Mouse (Mus musculus): ENCODE measurements around the gene Zfp60. TPM values are rescaled to one million over a fixed set of nuclear protein-coding genes. Genes with fewer than 3 reads are reported as not detected.

Gene Zfp60
- polyA plus RNA-seq, 1 experiment from 2014 or later: 38.9 TPM

- no peaks in the 10 kb centered on the region for H3K4me1 ChIP-seq
- 0 out of 2 replicates have a peak overlapping the region, but pooled peaks have one; percentile 2 for H3K4me3 ChIP-seq
- peak overlapping the region; percentile 35 for H3K4me2 ChIP-seq
- ATAC-seq (ENCODE audit: borderline replicate concordance, extremely low read depth, low FRiP score, low TSS enrichment): peak; percentile 74; the same call in 1 of the 2 replicates
- H3K27me3 ChIP-seq: no peaks in the 10 kb centered on the region
- H3K9me3 ChIP-seq: no peaks in the 10 kb centered on the region
- H3K36me3 ChIP-seq: no peaks in the 10 kb centered on the region
- H3K27ac ChIP-seq: peak overlapping the region; percentile 53
- H3K9ac ChIP-seq: no peak overlapping the region
- WGBS: 27% methylated on average over 7 of the region's 8 CpGs
These were observed 67.0 kb downstream of the Zfp60 start for GRCm38 (mm10) chr7:27797906-27798811.

- Histone ChIP-seq H3K4me1 (peaks cover 11% of the 10 kb centered on the region; the same call in 1 of the 2 replicates), H3K27me3 (no peaks in the 10 kb centered on the region), H3K4me3 (no peak overlapping the region), H3K36me3 (no peaks in the 10 kb centered on the region), H3K27ac (no peak overlapping the region), H3K9me3 (no peaks in the 10 kb centered on the region), H3K4me2 (no peak overlapping the region), H3K9ac (no peak overlapping the region)
- 50% methylated on average over 2 of the region's 2 CpGs for WGBS
- no peak for ATAC-seq (ENCODE audit: borderline replicate concordance, extremely low read depth, low FRiP score, low TSS enrichment)
These were observed 69.9 kb downstream of the Zfp60 start for GRCm38 (mm10) chr7:27801137-27801536.

- WGBS: 64% methylated on average over 5 of the region's 5 CpGs
These were observed 71.8 kb downstream of the Zfp60 start for GRCm38 (mm10) chr7:27802986-27803385.

More at GRCm38 (mm10) chr7:27802986-27803385, 71.8 kb downstream of the Zfp60 start:
- H3K9ac ChIP-seq: no peak overlapping the region
- H3K9me3 ChIP-seq: no peaks in the 10 kb centered on the region
- no peak overlapping the region for H3K27ac ChIP-seq
- H3K4me1 ChIP-seq: peaks cover 11% of the 10 kb centered on the region; the same call in 1 of the 2 replicates
- no peak overlapping the region for H3K4me3 ChIP-seq
- no peak for ATAC-seq (ENCODE audit: borderline replicate concordance, extremely low read depth, low FRiP score, low TSS enrichment)
- H3K4me2 ChIP-seq: no peak overlapping the region
- no peaks in the 10 kb centered on the region for H3K27me3 ChIP-seq
- H3K36me3 ChIP-seq: no peaks in the 10 kb centered on the region

Other genes with a start within 250 kb of the Zfp60 start
- gene Sertad1, start 244.5 kb upstream of the Zfp60 start, polyA plus RNA-seq (2015; fragmentation: Nextera tagmentation; extraction: Ambion mirVana): 48.5 and 49.6 TPM in 2 replicates
- gene Prx, start 232.1 kb upstream of the Zfp60 start, polyA plus RNA-seq (2015; fragmentation: Nextera tagmentation; extraction: Ambion mirVana): 7.2 and 8.7 TPM in 2 replicates
- gene Hipk4, start 208.1 kb upstream of the Zfp60 start, polyA plus RNA-seq (2015; fragmentation: Nextera tagmentation; extraction: Ambion mirVana): 0.87 and 0.92 TPM in 2 replicates
- gene Pld3, start 178.2 kb upstream of the Zfp60 start, polyA plus RNA-seq (2015; fragmentation: Nextera tagmentation; extraction: Ambion mirVana): 74.8 and 78.3 TPM in 2 replicates
- 24.0 and 24.8 TPM in 2 replicates for gene 2310022A10Rik, start 178.2 kb upstream of the Zfp60 start, polyA plus RNA-seq (2015; fragmentation: Nextera tagmentation; extraction: Ambion mirVana)
- 89.6 and 98.5 TPM in 2 replicates for gene Akt2, start 139.8 kb upstream of the Zfp60 start, polyA plus RNA-seq (2015; fragmentation: Nextera tagmentation; extraction: Ambion mirVana)
- 0.09 and 0.60 TPM in 2 replicates for gene Ttc9b, start 77.5 kb upstream of the Zfp60 start, polyA plus RNA-seq (2015; fragmentation: Nextera tagmentation; extraction: Ambion mirVana)
- 6.9 and 7.6 TPM in 2 replicates for gene Map3k10, start 56.8 kb upstream of the Zfp60 start, polyA plus RNA-seq (2015; fragmentation: Nextera tagmentation; extraction: Ambion mirVana)
- 4.0 and 4.3 TPM in 2 replicates for gene Zfp607b, start 42.0 kb upstream of the Zfp60 start, polyA plus RNA-seq (2015; fragmentation: Nextera tagmentation; extraction: Ambion mirVana)
- gene Zfp626, start 75.8 kb downstream of the Zfp60 start, polyA plus RNA-seq (2015; fragmentation: Nextera tagmentation; extraction: Ambion mirVana): 1.9 and 2.5 TPM in 2 replicates
- 8.4 and 8.5 TPM in 2 replicates for gene Zfp59, start 107.2 kb downstream of the Zfp60 start, polyA plus RNA-seq (2015; fragmentation: Nextera tagmentation; extraction: Ambion mirVana)
- 3.6 and 4.3 TPM in 2 replicates for gene Zfp607a, start 126.1 kb downstream of the Zfp60 start, polyA plus RNA-seq (2015; fragmentation: Nextera tagmentation; extraction: Ambion mirVana)
- gene Zfp974, start 198.1 kb downstream of the Zfp60 start, polyA plus RNA-seq (2015; fragmentation: Nextera tagmentation; extraction: Ambion mirVana): 8.7 and 8.9 TPM in 2 replicates
- gene Zfp780b, start 247.8 kb downstream of the Zfp60 start, polyA plus RNA-seq (2015; fragmentation: Nextera tagmentation; extraction: Ambion mirVana): 18.6 and 20.9 TPM in 2 replicates